Mouse (Mus musculus) cerebellum, adult 9-11 months (tissue): ENCODE data around the gene Sept5.

Experiments
- DNase-seq: peaks from one replicate; pipeline ENCODE4 v3.0.0; 2022

Gene Sept5

DNA sequence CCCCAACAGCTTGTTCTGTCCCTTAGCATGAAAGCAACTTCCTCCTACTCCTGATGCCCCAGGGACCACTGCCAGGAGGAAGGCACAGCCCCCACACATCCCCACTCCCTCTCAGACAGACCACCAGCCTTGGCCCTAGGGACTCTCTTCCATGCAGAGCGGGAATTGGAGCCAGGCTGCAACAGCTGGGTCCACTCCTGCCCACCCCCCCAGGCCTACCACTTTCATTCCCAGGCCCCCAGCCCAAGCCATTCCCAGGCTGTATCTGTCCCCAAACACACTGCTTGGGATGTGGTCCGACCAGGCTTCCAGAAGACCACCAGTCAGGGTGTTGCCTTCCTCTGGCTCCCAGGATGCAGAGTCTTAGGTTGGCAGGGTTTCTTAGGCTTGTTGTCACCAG, 20.7 kb downstream of the Sept5 start:
- no peak for DNase-seq

DNA sequence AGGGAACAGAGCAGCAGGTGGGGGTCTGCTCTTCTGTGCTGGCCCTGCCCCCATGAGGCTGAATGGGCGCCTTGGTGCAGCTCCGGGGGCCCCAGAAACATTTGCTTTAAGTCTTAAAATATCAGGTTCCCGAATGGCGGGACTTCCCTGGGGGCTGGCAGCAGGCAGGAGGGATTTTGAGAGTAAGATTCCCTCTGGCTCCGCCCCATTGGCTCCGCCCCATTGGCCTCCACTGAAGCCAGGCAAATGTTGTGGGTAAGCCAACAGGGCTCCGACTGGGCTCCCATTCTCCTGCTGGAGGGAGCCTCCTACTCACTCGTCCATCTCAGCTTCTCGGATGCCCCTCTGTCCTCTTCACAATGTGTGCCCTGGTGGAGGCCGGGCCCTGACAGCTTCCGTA, 21.5 kb downstream of the Sept5 start:
- no peak for DNase-seq

DNA sequence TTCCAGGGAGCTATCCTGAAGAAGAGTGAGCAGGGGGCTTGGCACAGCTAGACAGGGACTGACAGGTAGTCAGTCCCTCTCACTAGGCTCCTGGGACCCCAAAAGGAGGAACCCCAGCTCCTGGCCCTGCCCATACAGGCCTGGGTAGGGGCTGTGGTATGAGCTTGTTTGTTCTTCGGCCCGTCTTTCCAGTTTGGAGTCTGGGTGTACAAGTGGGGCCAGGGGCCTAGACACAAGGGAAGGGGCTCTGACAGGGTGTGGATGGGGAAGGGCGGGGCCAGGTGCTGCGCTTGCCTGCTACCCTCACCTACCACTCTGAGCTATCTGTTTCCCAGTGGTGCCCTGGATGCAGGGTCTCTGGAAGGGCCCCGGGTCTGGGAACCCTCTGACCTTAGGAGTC, 24.0 kb downstream of the Sept5 start:
- no peak for DNase-seq

DNA sequence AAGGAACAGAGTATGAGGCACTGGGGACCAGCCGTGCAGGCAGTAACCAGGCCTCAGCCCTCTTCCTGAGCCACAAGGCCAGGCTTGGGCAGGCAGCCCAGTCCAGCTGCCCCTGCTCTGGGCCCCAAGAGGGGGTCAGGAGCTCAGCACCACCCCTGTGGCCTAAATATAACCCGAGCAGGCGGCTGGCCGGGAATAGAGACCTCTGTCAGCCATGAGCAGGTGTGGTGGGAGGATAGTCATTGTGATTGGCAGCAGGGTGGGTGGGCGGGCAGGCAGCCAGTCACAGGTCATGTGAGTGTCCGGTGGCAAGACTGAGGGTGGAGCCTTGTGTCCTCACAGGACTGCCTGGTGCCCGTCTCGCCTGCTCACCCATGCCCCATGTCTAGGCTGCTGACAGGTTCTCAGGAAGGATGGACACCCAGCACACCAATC, 25.5 kb downstream of the Sept5 start:
- DNase-seq = no peak

DNA sequence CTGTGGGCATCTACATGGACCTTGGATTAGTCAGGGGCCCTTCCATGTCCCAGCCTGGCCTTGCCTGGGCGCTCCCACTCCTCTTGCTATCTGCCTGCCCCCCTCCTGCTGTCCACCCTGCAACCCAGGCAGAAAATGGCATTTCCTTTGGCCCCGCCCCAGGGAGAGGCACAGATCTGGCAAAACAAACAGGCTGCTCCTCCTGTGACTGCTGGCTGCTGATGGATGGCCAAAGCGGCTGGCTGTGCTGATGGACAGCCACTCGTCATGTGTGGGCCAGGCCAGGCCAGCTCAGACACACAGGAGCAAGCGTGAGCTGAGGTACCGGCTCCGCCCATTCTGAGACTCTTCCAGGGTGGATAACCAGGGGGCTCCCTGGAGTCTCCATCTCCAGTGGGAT, 28.3 kb downstream of the Sept5 start:
- DNase-seq = no peak

DNA sequence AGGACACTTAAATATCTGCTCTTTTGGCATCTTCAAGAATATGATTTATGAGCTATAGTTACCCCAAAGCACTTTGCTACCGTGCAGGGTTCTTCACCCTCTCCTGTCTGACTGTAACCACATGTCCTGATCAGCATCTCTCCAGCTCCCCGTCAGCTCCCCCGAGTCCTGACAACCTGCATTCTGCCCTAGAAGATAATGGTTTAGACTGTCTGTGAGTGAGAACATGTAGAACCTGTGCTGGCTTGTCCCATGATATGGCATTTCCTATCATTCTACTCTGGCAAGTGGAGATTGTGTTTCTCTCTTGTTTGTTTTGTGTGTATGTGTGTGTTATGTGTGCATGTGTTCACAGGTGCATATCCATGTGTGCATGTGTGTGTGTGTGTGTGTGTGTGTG, 31.7 kb downstream of the Sept5 start:
- no peak for DNase-seq

DNA sequence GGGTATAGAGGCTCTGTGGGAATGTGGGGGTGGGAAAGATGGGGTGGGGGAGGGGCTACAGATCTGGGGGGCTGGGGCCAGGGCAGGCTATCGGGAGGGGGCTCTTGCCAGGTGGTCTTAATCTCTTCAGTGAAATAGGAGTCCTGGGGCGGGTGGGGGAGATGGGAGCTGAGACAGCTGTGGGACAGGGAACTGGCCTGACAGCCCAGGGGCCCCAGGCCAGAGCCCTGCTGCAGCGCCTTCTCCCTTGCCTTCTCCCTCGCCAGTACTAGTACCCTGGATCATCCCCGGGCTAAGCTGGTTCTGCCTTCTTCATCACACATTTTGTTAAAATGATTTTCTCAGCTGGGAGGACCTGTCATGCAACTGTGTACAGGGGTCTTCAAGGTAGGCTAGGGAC, 33.5 kb downstream of the Sept5 start:
- no peak for DNase-seq

DNA sequence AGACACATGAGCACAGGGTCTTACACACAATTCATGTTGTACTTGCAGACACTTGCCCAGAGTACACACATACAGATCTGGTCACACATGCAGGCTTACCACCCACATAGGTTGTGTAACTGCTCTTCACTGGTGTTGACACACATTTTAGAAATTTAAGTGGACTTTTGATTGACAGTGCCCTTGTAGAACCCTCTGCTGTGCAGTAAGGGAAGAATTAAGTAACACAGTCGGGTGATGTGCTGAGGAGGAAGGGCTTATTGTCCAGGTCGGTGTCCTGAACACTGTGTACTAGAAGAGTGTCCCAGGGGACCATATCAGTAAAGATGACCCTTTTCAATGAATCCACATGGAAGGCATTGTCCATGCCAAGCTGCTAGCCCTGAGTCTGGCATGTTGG, 35.8 kb downstream of the Sept5 start:
- no peak for DNase-seq

DNA sequence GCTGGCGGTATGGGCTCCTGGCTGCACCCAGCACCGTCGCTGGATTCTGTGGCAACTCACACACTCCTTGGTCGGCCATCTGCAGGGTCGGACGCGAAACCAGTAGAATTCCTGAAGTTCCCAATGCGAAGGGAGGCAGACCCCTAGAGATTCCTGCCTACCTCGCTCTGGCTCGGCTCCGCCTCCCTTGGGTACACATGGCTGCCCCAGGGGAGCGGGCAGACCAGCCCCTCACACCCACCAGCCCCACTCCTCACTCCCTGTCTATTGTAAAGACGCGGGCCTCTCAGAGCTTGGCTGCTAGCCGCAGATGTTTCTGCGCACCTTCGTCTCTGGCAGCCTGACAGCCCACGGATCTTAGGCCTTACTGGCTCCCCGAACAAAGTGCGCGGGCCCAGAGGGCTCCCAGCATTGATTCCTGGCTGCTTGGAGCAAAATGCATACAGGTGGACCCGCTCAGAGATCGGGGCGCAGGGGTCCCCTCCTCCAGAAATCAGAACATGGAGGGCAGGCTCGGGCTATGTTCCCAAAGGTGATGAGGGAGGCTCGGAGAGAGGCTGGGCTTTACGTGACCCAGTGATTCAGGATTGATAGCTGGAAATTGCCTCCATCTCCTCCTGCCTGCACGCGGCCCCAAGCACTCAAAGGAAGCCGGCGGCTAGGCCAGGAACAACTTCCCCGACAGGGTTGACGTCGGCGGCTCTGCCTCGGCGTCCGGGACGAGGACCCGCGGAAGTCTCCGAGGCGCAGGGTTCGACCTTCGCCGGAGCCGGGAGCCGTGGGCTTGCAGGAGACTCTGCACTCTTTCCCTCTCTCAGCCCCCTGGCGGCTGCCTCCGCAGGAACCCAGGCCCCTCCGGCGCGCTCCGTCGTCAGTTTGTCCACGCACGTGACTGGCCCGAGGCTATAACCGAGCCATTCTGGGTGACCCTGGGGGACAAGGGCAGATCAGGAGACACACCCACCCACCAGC, 38.4 kb downstream of the Sept5 start:
- no peak for DNase-seq

DNA sequence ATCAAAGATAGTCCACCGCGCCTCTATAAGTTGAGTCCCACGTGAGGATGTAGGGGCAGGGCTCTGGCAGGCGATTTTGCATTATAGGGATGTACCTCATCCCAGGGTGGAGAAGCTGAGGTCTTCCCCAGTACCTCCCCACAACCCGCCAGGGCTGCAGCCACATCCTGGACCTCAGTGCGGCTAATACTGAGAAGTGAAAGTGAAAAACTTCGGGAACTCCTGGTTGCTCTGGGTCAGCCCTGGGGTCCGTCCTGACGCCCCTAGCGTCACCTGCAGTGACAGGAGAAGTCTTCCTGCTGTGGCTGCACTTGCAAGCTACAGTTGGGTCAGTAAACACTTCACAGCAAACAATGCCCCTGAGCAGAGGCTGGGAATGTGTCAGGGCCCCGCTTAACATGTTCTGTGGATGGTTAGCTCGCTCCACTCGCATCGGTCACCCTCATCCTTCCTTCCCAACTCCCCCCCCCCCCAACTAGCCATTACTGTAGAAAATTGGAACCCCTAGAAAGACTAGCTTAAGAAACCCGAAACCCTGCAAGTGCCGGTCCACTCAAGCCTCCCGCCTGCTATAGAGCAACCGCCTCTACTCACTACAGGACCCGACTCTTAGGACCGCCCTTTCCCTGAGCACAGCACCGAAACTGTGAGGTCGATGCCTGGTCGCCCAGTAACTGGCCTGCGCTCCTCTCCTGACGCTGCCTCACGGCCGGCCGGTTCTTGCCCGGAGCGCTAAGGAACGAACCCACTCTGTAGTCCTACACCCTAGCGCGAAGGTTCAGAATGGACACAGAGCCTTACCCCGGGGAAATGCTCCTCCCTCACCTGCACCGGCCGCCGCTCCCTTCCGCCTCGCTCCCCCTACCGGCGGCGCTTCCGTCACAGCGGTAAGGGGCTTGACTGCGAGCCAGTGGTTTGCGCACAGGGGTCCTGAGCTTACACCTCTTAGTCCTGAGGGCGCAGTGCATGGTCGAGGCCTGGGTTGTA, 39.7 kb downstream of the Sept5 start, which contains the start of gene Tbx1:
Gene Tbx1 (minus strand): TSS at position 868 of the 987 bp plus-strand sequence.
- DNase-seq = no peak

DNA sequence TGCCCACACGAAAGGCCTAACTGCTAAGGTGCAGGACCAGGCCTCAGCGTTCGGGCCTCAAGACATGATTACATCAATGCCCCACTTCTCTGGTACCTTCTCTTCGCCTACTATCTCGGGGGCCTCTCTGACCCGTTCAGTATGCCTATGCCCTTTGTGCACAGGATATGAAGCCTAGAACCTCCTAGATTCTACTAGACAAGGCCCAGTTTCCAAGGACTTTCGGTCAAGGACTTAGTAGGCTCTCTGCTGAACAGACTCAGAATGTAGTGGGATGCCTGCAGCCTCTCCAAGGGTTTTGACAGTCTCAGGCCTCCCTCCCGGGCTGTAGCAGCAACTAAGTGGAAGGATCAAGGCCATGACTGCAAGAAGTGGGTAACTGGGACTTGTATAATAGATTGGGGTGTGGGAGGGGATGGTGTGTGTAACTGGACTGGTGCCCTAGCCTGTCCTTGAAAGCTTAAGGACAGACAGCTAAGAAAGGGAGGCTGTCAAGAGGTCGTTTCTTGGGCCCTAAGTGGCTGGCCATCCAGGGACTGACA, 40.6 kb downstream of the Sept5 start:
- DNase-seq = no peak

DNA sequence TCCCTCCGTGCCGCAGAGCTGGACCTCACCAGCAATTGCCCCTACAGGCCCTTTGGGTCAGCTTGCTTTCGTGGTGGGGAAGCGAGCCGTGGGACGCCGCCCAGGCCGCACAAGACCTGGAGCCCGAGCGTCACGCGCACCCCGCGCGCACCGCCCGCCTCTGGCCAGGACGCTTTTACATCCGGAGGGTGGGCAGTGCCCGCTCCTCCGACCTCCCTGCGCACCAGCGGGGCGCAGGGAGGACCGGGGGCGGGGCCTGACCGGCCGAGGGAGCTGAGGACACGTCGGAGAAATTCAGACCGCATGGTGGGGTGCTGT, 41.1 kb downstream of the Sept5 start:
- no peak for DNase-seq

DNA sequence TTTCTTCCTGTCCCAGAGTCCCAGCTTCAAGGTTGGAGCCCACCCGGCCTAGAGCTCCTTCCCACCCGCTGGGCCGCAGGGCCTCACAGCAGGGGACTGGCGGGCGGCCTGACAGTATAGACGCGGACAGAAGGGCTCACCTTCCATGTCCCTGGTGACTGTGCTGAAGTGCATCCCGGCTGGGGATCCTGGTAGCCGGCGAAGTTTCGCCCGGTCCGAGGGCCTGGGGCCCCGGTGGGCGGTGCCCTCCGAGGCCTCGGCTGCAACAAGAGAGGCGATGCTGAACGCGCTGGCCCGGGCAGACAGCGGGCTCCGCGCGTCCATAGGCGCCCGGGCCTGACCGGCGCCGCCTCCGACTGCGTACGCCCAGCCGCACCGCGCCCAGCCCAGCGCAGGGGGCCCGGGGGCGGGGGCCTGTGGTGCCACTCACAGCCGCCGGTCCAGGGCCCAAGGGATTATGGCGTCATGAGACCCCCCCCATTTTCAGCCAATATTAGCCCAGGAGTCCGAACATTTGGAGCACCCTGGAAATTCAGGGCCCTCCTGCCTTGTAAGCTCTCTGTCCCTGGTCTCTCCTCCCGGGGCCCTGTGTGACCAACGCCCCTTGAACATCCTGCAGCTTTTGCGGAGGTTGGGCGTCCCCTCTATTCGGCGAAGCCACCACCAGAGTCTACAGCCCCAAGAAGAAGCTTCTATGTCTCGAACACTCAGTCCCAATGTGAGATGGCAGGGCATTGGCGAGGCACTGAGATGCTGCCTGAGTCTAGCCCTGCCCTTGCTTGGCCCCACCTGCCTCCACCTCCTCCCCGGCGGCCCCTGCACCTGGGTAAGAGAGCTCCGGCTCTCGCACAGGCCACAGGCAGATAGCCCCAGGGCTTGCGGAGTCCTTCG, 41.7 kb downstream of the Sept5 start:
- DNase-seq = no peak

DNA sequence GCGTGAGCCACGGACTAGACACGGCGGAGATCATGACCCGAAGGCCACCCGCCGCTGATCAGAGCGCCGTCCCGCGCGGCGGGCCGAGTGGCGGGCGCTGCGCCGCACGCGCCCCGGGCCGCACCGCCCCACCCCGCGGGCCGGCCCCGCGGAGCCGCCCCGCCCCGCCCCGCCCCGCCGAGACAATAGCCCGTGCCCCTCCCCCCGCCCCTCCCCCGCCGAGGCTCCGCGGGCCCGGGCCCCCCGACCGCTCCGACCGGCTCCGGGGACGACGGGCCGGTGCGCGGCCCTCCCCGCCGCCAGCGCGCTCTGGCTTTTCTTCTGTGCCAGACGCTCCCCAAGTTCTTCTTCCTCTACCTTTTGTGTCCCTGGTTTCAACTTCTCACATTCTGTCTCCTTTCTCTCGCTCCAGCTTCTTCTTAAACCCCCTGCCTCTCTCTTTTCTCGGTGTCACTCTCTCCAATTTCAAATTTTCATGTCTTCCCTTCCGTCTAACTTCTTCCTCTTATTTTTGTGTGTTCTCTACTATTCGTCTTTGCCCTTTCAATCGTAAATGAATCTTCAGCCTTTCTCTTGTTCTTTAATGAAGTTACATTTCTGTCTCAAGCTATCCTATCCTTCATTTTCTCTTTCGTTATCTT, 42.7 kb downstream of the Sept5 start:
- DNase-seq = no peak

DNA sequence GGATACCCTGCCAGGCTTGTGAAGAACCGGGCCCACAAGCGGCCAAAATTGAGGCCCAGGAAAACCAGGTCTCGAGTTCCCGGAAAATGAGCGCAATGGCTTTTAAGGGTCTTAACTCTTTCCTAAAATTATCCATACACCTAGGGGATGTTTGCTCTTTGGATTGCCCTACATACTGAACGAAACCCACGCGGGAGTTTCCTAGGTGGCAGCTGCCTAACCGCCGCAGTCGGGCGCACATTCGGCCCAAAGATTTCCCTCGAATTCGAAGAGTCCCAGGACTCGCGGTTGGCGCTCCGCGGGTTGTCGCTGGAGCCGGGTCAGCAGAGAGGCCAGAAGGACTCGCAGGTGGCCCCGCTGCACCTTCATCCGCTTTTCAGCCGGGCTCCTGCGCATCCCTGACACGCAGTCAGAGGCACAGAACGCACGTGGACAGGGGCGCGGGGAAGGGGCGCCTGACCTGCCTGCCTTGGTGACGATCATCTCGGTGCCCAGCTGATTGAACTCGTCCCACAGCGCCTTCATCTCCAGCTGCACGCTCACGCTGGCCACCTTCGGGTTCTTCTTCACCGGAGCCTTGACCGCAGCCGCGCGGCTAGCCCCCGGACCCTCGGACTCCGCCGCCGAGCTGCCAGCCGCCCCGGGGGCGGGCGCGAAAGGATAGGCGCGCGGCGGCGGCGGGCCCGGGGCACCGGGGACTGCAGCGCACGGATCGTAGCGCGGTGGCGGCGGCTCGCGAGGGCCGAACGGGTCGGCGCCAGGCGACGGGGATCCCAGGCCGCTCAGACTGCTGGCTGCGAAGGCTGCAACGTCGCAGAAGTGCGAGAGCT, 43.5 kb downstream of the Sept5 start:
- DNase-seq = no peak

DNA sequence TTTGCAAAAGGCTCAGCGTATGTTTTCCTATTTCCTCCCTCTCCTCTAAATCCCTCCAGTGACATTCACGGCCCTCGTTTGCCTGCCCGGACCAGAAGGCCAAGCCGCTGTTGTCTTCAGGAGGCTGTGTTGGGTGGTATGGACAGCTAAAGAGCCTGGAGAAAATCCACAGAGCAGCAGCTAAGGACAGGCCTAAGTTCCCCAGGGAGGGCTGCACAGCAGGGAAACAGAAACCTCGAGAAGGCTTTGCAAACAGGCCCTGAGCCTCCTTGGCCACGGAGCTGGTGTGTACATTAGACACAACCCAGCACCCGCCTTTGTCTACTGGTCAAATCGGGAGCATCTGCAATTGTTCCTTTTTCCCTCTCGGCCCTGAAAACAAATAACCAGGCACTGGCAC, 44.1 kb downstream of the Sept5 start:
- no peak for DNase-seq

DNA sequence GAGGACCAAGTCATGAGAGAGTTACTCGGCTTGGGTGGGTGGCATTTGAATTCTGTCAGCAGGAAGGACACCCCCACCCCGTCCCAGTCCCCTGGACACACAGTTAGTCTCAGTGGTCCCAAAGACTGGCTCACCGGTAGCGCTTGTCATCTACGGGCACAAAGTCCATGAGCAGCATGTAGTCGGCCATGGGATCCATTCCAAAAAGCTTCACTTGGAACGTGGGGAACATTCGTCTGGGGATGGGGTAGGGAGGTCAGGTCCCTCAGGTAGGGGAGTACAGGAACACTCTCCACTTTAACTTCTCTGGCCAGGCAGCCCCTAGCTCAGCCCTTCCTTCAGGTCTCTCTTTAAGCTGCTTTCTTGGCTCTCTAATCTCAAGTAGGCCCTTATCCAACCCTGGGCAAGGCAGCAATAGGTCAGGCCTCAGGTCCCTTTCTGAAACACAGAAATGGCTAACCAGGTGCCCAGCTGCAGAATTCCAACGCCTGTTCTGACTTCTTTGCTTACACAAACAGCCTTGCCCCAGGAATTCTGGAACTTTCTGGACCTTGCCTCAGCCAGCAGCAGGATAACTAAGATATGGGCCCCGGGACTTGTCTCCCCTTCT, 44.7 kb downstream of the Sept5 start:
- no peak for DNase-seq

DNA sequence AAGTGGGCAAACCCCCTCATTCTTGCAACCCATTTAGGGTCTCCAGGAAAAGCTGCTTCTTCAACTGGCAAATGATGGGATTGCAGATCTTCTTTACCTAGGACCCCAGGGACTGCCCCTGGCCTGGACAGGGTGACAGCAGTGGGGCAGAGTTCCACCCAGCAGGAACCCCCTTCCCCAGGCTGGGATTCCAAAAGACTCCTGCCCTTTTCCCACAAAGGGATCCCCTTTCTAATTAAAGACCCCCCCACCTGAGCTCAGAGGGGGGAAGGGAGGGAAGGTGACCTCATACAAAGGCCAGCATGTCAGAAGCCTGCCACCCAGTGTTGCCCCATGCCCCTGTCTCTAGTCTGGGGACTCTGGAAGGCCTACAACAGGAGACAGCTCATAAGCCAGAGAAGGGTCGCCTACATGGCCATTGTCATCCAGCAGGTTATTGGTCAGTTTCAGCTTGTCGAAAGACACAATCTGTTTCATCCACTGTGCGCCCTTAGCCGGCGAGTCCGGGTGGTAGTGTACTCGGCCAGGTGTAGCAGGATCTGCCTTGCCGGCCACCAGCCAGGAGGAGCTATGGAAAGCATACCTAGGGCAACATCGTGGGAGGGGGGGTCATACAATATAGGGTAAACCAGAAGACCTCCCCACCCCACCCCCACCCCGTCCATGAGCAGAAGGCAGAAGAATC, 45.9 kb downstream of the Sept5 start:
- no peak for DNase-seq

DNA sequence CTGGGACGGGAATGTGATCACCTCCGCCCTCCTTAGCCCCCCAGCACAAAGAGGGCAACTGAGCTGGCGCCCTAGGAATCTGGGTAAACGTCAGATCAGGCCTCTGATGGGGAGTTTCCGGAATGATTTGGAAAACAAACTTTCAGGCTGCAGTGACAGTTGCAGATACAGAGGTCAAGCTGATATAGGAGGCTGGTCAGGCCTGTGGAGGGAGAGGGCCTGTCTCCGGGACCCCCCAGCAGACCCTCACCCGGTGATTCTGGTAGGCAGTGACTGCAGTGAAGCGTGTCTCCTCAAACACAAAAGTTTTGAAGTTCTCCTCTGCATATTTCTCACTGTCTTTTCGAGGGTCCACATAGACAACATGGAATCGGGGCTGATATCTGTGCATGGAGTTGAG, 46.6 kb downstream of the Sept5 start:
- no peak for DNase-seq
